Mouse (Mus musculus): ENCODE data around the gene Pelp1. TPM values are rescaled to one million over a fixed set of nuclear protein-coding genes. Genes with fewer than 3 reads are reported as not detected.

The Pelp1 gene
- polyA plus RNA-seq, 1 experiment: 36.1 TPM

GRCm38 (mm10) chr11:70441882-70442281, 32.1 kb upstream of the Pelp1 start:
- Histone ChIP-seq H3K4me3 (replicated peaks) (peak overlapping the region; percentile 39), H3K4me1 (peaks cover 82% of the 10 kb centered on the region), H3K27me3 (replicated peaks) (no peaks in the 10 kb centered on the region), H3K9me3 (no peaks in the 10 kb centered on the region), H3K36me3 (replicated peaks; ENCODE audit: low read length) (peaks cover 69% of the 10 kb centered on the region)
- TF ChIP-seq FLI1 (IDR thresholded peaks at IDR 0.05; ENCODE audit: low read length) (no peak), GATA1 (IDR thresholded peaks at IDR 0.05; ENCODE audit: borderline replicate concordance, low read length) (no peak)

GRCm38 (mm10) chr11:70440637-70441036, 30.8 kb upstream of the Pelp1 start:
- TF ChIP-seq GATA1 (IDR thresholded peaks at IDR 0.05; ENCODE audit: borderline replicate concordance, low read length) (no peak), FLI1 (IDR thresholded peaks at IDR 0.05; ENCODE audit: low read length) (no peak)
- no peaks in the 10 kb centered on the region for H3K9me3 ChIP-seq
- H3K4me3 ChIP-seq (replicated peaks): no peak overlapping the region
- H3K36me3 ChIP-seq (replicated peaks; ENCODE audit: low read length): peaks cover 82% of the 10 kb centered on the region
- H3K27me3 ChIP-seq (replicated peaks): no peaks in the 10 kb centered on the region
- H3K4me1 ChIP-seq: peaks cover 82% of the 10 kb centered on the region

GRCm38 (mm10) chr11:70438728-70439374, 29.0 kb upstream of the Pelp1 start:
- peaks cover 89% of the 10 kb centered on the region for H3K4me1 ChIP-seq
- no peak overlapping the region for H3K4me3 ChIP-seq (replicated peaks)
- H3K36me3 ChIP-seq (replicated peaks; ENCODE audit: low read length): peaks cover 95% of the 10 kb centered on the region
- no peaks in the 10 kb centered on the region for H3K9me3 ChIP-seq
- TF ChIP-seq FLI1 (IDR thresholded peaks at IDR 0.05; ENCODE audit: low read length) (no peak), GATA1 (IDR thresholded peaks at IDR 0.05; ENCODE audit: borderline replicate concordance, low read length) (no peak)
- no peaks in the 10 kb centered on the region for H3K27me3 ChIP-seq (replicated peaks)

GRCm38 (mm10) chr11:70437426-70437825, 27.6 kb upstream of the Pelp1 start:
- no peaks in the 10 kb centered on the region for H3K27me3 ChIP-seq (replicated peaks)
- peak overlapping the region; percentile 33 for H3K4me3 ChIP-seq (replicated peaks)
- no peaks in the 10 kb centered on the region for H3K9me3 ChIP-seq
- H3K36me3 ChIP-seq (replicated peaks; ENCODE audit: low read length): peaks cover 83% of the 10 kb centered on the region
- H3K4me1 ChIP-seq: peaks cover 91% of the 10 kb centered on the region
- TF ChIP-seq FLI1 (IDR thresholded peaks at IDR 0.05; ENCODE audit: low read length) (no peak), GATA1 (IDR thresholded peaks at IDR 0.05; ENCODE audit: borderline replicate concordance, low read length) (no peak)

- TF ChIP-seq FLI1 (IDR thresholded peaks at IDR 0.05; ENCODE audit: low read length) (no peak), GATA1 (IDR thresholded peaks at IDR 0.05; ENCODE audit: borderline replicate concordance, low read length) (no peak)
- Histone ChIP-seq H3K4me3 (replicated peaks) (peak overlapping the region; percentile 92), H3K4me1 (peaks cover 88% of the 10 kb centered on the region), H3K36me3 (replicated peaks; ENCODE audit: low read length) (peaks cover 65% of the 10 kb centered on the region), H3K9me3 (no peaks in the 10 kb centered on the region), H3K27me3 (replicated peaks) (no peaks in the 10 kb centered on the region)
These were observed 25.6 kb upstream of the Pelp1 start for GRCm38 (mm10) chr11:70435476-70435875.

GRCm38 (mm10) chr11:70433951-70434350, 24.1 kb upstream of the Pelp1 start:
- TF ChIP-seq GATA1 (IDR thresholded peaks at IDR 0.05; ENCODE audit: borderline replicate concordance, low read length) (no peak), FLI1 (IDR thresholded peaks at IDR 0.05; ENCODE audit: low read length) (no peak)

GRCm38 (mm10) chr11:70433569-70433943, 23.7 kb upstream of the Pelp1 start:
- Histone ChIP-seq H3K27me3 (replicated peaks) (no peaks in the 10 kb centered on the region), H3K4me1 (peaks cover 69% of the 10 kb centered on the region), H3K36me3 (replicated peaks; ENCODE audit: low read length) (peaks cover 45% of the 10 kb centered on the region), H3K4me3 (replicated peaks) (peak overlapping the region; percentile 92), H3K9me3 (no peaks in the 10 kb centered on the region)
- TF ChIP-seq FLI1 (IDR thresholded peaks at IDR 0.05; ENCODE audit: low read length) (no peak), GATA1 (IDR thresholded peaks at IDR 0.05; ENCODE audit: borderline replicate concordance, low read length) (no peak)

More at GRCm38 (mm10) chr11:70433951-70434350, 24.1 kb upstream of the Pelp1 start:
- Histone ChIP-seq H3K27me3 (replicated peaks) (no peaks in the 10 kb centered on the region), H3K4me1 (peaks cover 73% of the 10 kb centered on the region), H3K36me3 (replicated peaks; ENCODE audit: low read length) (peaks cover 49% of the 10 kb centered on the region), H3K9me3 (no peaks in the 10 kb centered on the region), H3K4me3 (replicated peaks) (peak overlapping the region; percentile 92)

GRCm38 (mm10) chr11:70432895-70433568, 23.2 kb upstream of the Pelp1 start:
- no peaks in the 10 kb centered on the region for H3K9me3 ChIP-seq
- H3K4me3 ChIP-seq (replicated peaks): peak overlapping the region; percentile 92
- peaks cover 40% of the 10 kb centered on the region for H3K36me3 ChIP-seq (replicated peaks; ENCODE audit: low read length)
- TF ChIP-seq GATA1 (IDR thresholded peaks at IDR 0.05; ENCODE audit: borderline replicate concordance, low read length): peak; percentile 57; the same call in 1 of the 3 replicates
- no peak for TF ChIP-seq FLI1 (IDR thresholded peaks at IDR 0.05; ENCODE audit: low read length)
- no peaks in the 10 kb centered on the region for H3K27me3 ChIP-seq (replicated peaks)
- H3K4me1 ChIP-seq: peaks cover 64% of the 10 kb centered on the region

GRCm38 (mm10) chr11:70432048-70432894, 22.4 kb upstream of the Pelp1 start, which contains the start of gene Arrb2:
Gene Arrb2, plus strand, starts transcription at chr11:70432635.
- Histone ChIP-seq H3K9me3 (no peaks in the 10 kb centered on the region), H3K4me1 (peaks cover 56% of the 10 kb centered on the region), H3K4me3 (replicated peaks) (peak within 1 kb of the TSS; percentile 92), H3K27me3 (replicated peaks) (no peaks in the 10 kb centered on the region), H3K36me3 (replicated peaks; ENCODE audit: low read length) (peaks cover 33% of the 10 kb centered on the region)
- TF ChIP-seq GATA1 (IDR thresholded peaks at IDR 0.05; ENCODE audit: borderline replicate concordance, low read length) (0 out of 3 replicates have a peak, but pooled peaks have one; percentile 61), FLI1 (IDR thresholded peaks at IDR 0.05; ENCODE audit: low read length) (no peak)
